Mouse (Mus musculus): ENCODE data around the gene Dbx2.

GRCm38 (mm10) chr15:95693759-95694158, 38.0 kb upstream of the Dbx2 start:
- TF ChIP-seq CTCF (IDR thresholded peaks at IDR 0.05) (no peak), EP300 (IDR thresholded peaks at IDR 0.05) (no peak)

All from lung, postnatal 0 days (tissue).